Mouse (Mus musculus): ENCODE results near the gene Hist1h3f. TPM values are rescaled to one million over a fixed set of nuclear protein-coding genes. Genes with fewer than 3 reads are reported as not detected.

The Hist1h3f gene
- polyA plus RNA-seq, 1 experiment from 2014 or later, result 1.1 TPM

Other genes with a start within 250 kb of the Hist1h3f start
- gene Zfp322a, start 174.8 kb upstream of the Hist1h3f start, polyA plus RNA-seq (2017; shearing (Covaris generic)), result 11.3 TPM
- 14.7 TPM for gene Abt1, start 120.2 kb upstream of the Hist1h3f start, polyA plus RNA-seq (2017; shearing (Covaris generic))
- gene Btn1a1, start 78.2 kb upstream of the Hist1h3f start, polyA plus RNA-seq (2017; shearing (Covaris generic)), result not detected
- gene Btn2a2, start 55.2 kb upstream of the Hist1h3f start, polyA plus RNA-seq (2017; shearing (Covaris generic)), result not detected
- gene Hist1h4h, start 13.0 kb upstream of the Hist1h3f start, polyA plus RNA-seq (2017; shearing (Covaris generic)), result 4.7 TPM
- not detected for gene Hist1h2af, start 10.1 kb upstream of the Hist1h3f start, polyA plus RNA-seq (2017; shearing (Covaris generic))
- not detected for gene Hist1h3g, start 8.6 kb upstream of the Hist1h3f start, polyA plus RNA-seq (2017; shearing (Covaris generic))
- 0.29 TPM for gene Hist1h2bh, start 660 bp upstream of the Hist1h3f start, polyA plus RNA-seq (2017; shearing (Covaris generic))
- gene Hist1h4f, start 7.6 kb downstream of the Hist1h3f start, polyA plus RNA-seq (2017; shearing (Covaris generic)), result not detected
- 0.21 TPM for gene Hist1h1d, start 9.2 kb downstream of the Hist1h3f start, polyA plus RNA-seq (2017; shearing (Covaris generic))
- 2.8 TPM for gene Hist1h3e, start 18.3 kb downstream of the Hist1h3f start, polyA plus RNA-seq (2017; shearing (Covaris generic))
- 1.7 TPM for gene Hist1h2ae, start 27.2 kb downstream of the Hist1h3f start, polyA plus RNA-seq (2017; shearing (Covaris generic))
- gene Hist1h2bg, start 27.3 kb downstream of the Hist1h3f start, polyA plus RNA-seq (2017; shearing (Covaris generic)), result 3.7 TPM
- not detected for gene Hist1h2bf, start 30.1 kb downstream of the Hist1h3f start, polyA plus RNA-seq (2017; shearing (Covaris generic))
- 0.70 TPM for gene Hist1h2ad, start 30.3 kb downstream of the Hist1h3f start, polyA plus RNA-seq (2017; shearing (Covaris generic))
- gene Hist1h3d, start 31.7 kb downstream of the Hist1h3f start, polyA plus RNA-seq (2017; shearing (Covaris generic)), result not detected
- 14.8 TPM for gene Hist1h4d, start 37.5 kb downstream of the Hist1h3f start, polyA plus RNA-seq (2017; shearing (Covaris generic))
- gene Hist1h2be, start 77.1 kb downstream of the Hist1h3f start, polyA plus RNA-seq (2017; shearing (Covaris generic)), result 2.0 TPM
- 4.4 TPM for gene Hist1h1e, start 78.5 kb downstream of the Hist1h3f start, polyA plus RNA-seq (2017; shearing (Covaris generic))
- gene Hist1h2ac, start 139.9 kb downstream of the Hist1h3f start, polyA plus RNA-seq (2017; shearing (Covaris generic)), result 0.29 TPM
- 10.1 TPM for gene Hist1h2bc, start 140.1 kb downstream of the Hist1h3f start, polyA plus RNA-seq (2017; shearing (Covaris generic))
- gene Hist1h1t, start 151.8 kb downstream of the Hist1h3f start, polyA plus RNA-seq (2017; shearing (Covaris generic)), result not detected
- gene Hist1h4c, start 154.4 kb downstream of the Hist1h3f start, polyA plus RNA-seq (2017; shearing (Covaris generic)), result 4.5 TPM
- 0.79 TPM for gene Hfe, start 166.8 kb downstream of the Hist1h3f start, polyA plus RNA-seq (2017; shearing (Covaris generic))
- 34.3 TPM for gene Hist1h1c, start 194.8 kb downstream of the Hist1h3f start, polyA plus RNA-seq (2017; shearing (Covaris generic))
- not detected for gene Hist1h3c, start 201.6 kb downstream of the Hist1h3f start, polyA plus RNA-seq (2017; shearing (Covaris generic))
- gene Hist1h2bb, start 202.7 kb downstream of the Hist1h3f start, polyA plus RNA-seq (2017; shearing (Covaris generic)), result not detected
- gene Hist1h2ab, start 207.1 kb downstream of the Hist1h3f start, polyA plus RNA-seq (2017; shearing (Covaris generic)), result not detected
- gene Hist1h3b, start 208.2 kb downstream of the Hist1h3f start, polyA plus RNA-seq (2017; shearing (Covaris generic)), result not detected
- gene Hist1h4b, start 213.0 kb downstream of the Hist1h3f start, polyA plus RNA-seq (2017; shearing (Covaris generic)), result 6.6 TPM
- not detected for gene Hist1h4a, start 217.2 kb downstream of the Hist1h3f start, polyA plus RNA-seq (2017; shearing (Covaris generic))
- 3.8 TPM for gene Hist1h3a, start 218.3 kb downstream of the Hist1h3f start, polyA plus RNA-seq (2017; shearing (Covaris generic))
- gene Hist1h1a, start 219.6 kb downstream of the Hist1h3f start, polyA plus RNA-seq (2017; shearing (Covaris generic)), result not detected
- gene Trim38, start 225.9 kb downstream of the Hist1h3f start, polyA plus RNA-seq (2017; shearing (Covaris generic)), result not detected

All from effector memory CD4-positive, alpha-beta T cell, adult 5 months (primary cell).